Mouse (Mus musculus): ENCODE data around the gene Galnt18. TPM values are rescaled to one million over a fixed set of nuclear protein-coding genes. Genes with fewer than 3 reads are reported as not detected.

The Galnt18 gene
- polyA plus RNA-seq, 1 experiment from 2014 or later, result 18.2 TPM

DNA sequence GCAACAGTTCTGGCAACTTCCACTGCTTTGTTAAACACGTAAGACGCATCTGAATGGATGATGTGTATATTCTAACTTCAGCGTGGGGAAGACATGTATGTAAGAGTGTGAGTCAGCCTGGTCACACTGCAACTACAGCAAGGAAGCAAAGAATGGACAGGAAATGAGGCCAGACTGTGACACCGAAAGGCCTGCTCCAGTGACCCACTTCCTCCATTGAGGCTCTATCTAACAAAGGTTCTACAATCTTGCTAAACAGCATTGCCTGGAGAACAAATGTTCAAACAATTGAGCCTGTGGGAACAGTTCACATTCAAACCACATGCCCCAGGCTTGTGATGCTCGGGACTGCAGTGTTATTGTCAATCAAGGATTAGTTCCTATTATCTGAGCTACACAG, 21.0 kb upstream of the Galnt18 start:
- Histone ChIP-seq H3K4me1 (ENCODE audit: insufficient read depth) (no peaks in the 10 kb centered on the region), H3K4me3 (ENCODE audit: low read depth, low read length) (no peak overlapping the region), H3K9ac (no peak overlapping the region), H3K4me2 (no peak overlapping the region), H3K27me3 (ENCODE audit: insufficient read depth, low read length) (no peaks in the 10 kb centered on the region), H3K27ac (ENCODE audit: low read depth) (no peak overlapping the region), H3K9me3 (ENCODE audit: low read depth, low read length) (no peaks in the 10 kb centered on the region), H3K36me3 (ENCODE audit: insufficient read depth) (no peaks in the 10 kb centered on the region)
- no peak for TF ChIP-seq CTCF (IDR thresholded peaks at IDR 0.05; ENCODE audit: low read depth)
- DNase-seq (no peak), ATAC-seq (ENCODE audit: insufficient read depth) (no peak)
- WGBS, result 73% methylated on average over 5 of the region's 5 CpGs

DNA sequence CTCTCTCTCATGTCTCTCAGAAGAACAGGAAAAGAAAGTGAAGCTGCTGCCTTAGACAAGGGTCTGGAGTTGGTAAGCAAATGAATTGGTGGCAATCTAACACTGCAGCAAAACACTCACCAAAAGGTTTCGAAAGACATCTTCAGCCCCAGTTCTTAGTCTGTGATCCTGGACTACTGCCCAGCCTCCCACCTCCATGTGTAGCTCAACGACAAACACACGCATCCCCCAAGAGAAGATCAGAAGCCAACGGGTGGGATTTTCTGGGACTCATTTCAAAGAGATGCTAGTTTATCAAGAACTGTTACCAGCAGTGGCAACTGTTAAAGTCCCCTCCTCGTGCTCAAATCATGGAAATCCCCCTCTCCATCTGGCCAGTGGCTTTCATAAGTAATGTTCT, 20.3 kb upstream of the Galnt18 start:
- ATAC-seq (ENCODE audit: insufficient read depth) (0 out of 2 replicates have a peak, but pooled peaks have one; percentile 14), DNase-seq (peak; percentile 69)
- Histone ChIP-seq H3K9ac (no peak overlapping the region), H3K36me3 (ENCODE audit: insufficient read depth) (no peaks in the 10 kb centered on the region), H3K4me1 (ENCODE audit: insufficient read depth) (no peaks in the 10 kb centered on the region), H3K27ac (ENCODE audit: low read depth) (no peak overlapping the region), H3K4me2 (no peak overlapping the region), H3K9me3 (ENCODE audit: low read depth, low read length) (no peaks in the 10 kb centered on the region), H3K4me3 (ENCODE audit: low read depth, low read length) (no peak overlapping the region), H3K27me3 (ENCODE audit: insufficient read depth, low read length) (no peaks in the 10 kb centered on the region)
- WGBS, result 53% methylated on average over 5 of the region's 5 CpGs
- TF ChIP-seq CTCF (IDR thresholded peaks at IDR 0.05; ENCODE audit: low read depth), result no peak

DNA sequence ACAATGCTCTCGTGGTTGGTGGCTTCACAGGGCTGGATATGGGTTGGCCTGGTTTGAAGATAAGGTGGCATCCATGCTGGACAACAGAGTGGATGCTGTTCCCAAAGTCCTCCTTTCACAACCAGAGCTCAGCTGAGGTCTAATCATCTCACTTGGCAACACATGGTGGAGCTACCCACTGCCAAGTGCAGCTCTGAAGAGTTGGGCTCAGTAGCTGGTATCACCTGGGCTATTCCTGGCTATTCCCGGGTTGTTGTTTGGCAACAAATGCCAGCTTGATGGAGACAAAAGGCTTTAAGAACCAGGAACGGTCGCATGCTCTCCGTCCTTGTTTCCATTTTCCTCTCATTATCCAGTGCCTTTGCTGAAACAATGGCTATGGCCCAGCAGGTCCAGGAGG, 19.2 kb upstream of the Galnt18 start:
- no peak for DNase-seq
- TF ChIP-seq CTCF (IDR thresholded peaks at IDR 0.05; ENCODE audit: low read depth), result no peak
- ATAC-seq (ENCODE audit: insufficient read depth), result no peak
- WGBS, result 81% methylated on average over 5 of the region's 5 CpGs
- no peak overlapping the region for H3K4me2 ChIP-seq
- H3K9me3 ChIP-seq (ENCODE audit: low read depth, low read length), result no peaks in the 10 kb centered on the region
- H3K36me3 ChIP-seq (ENCODE audit: insufficient read depth), result no peaks in the 10 kb centered on the region
- H3K27me3 ChIP-seq (ENCODE audit: insufficient read depth, low read length), result no peaks in the 10 kb centered on the region
- no peak overlapping the region for H3K27ac ChIP-seq (ENCODE audit: low read depth)
- H3K4me1 ChIP-seq (ENCODE audit: insufficient read depth), result no peaks in the 10 kb centered on the region
- no peak overlapping the region for H3K9ac ChIP-seq
- H3K4me3 ChIP-seq (ENCODE audit: low read depth, low read length), result no peak overlapping the region

DNA sequence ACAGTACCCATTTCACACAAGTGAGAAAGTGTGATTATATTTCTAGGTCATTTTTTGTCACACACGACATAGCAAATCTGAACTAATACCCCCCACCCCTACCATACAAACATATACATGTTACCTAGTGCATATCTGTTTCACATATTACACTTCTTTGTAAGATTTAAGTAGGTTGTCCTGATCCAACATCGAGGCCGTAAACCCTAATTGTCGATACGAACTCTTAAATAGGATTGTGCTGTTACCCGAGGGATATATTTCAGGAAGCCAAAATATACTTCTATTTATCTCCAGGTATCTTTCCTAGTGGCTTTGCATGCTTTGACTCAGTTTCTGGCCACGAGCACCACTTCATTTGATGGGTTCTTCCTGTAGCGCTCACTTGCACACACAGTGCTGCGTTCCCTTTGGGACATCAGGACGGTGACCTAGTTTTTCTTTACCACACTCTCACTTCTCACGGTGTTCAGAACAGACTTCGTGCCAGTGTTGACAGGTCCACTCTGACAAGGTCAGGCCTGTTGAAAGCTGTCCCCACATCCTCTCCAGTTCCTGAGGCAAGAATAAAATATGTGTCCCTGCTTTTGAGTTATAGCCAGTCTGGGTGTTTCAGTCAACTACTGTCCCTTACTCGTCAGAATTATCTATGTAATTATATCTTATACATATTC, 17.7 kb upstream of the Galnt18 start:
- H3K4me3 ChIP-seq (ENCODE audit: low read depth, low read length), result no peak overlapping the region
- no peak for TF ChIP-seq CTCF (IDR thresholded peaks at IDR 0.05; ENCODE audit: low read depth)
- no peaks in the 10 kb centered on the region for H3K36me3 ChIP-seq (ENCODE audit: insufficient read depth)
- no peaks in the 10 kb centered on the region for H3K9me3 ChIP-seq (ENCODE audit: low read depth, low read length)
- H3K4me2 ChIP-seq, result no peak overlapping the region
- no peak overlapping the region for H3K27ac ChIP-seq (ENCODE audit: low read depth)
- H3K4me1 ChIP-seq (ENCODE audit: insufficient read depth), result no peaks in the 10 kb centered on the region
- H3K9ac ChIP-seq, result no peak overlapping the region
- no peak for ATAC-seq (ENCODE audit: insufficient read depth)
- no peaks in the 10 kb centered on the region for H3K27me3 ChIP-seq (ENCODE audit: insufficient read depth, low read length)
- DNase-seq, result no peak
- 77% methylated on average over 13 of the region's 13 CpGs for WGBS

DNA sequence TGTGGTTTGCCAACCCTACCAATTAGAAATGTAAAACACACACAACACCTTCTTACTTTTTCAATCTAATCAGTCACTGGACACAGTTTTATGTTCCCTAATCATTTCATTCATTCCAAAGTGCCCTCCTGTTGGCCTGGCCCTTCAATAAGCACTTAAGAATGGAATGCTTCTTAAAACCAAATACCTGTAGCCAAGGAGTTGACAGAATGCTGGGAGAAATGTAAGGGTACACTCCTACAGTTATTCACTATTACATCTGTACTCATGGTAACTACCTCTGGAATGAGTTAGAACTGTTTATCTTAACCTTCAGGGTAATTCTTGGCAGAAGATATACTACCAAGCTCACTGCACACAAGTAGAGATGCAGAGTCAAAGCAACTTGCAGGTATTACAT, 15.3 kb upstream of the Galnt18 start:
- H3K27ac ChIP-seq (ENCODE audit: low read depth), result no peak overlapping the region
- no peak overlapping the region for H3K4me2 ChIP-seq
- DNase-seq (no peak), ATAC-seq (ENCODE audit: insufficient read depth) (peak; percentile 45; the same call in 1 of the 2 replicates)
- no peak for TF ChIP-seq CTCF (IDR thresholded peaks at IDR 0.05; ENCODE audit: low read depth)
- H3K4me3 ChIP-seq (ENCODE audit: low read depth, low read length), result no peak overlapping the region
- H3K4me1 ChIP-seq (ENCODE audit: insufficient read depth), result 0 out of 2 replicates have a peak, but pooled peaks cover 2% of the 10 kb centered on the region
- no peaks in the 10 kb centered on the region for H3K9me3 ChIP-seq (ENCODE audit: low read depth, low read length)
- H3K9ac ChIP-seq, result no peak overlapping the region
- no peaks in the 10 kb centered on the region for H3K36me3 ChIP-seq (ENCODE audit: insufficient read depth)
- H3K27me3 ChIP-seq (ENCODE audit: insufficient read depth, low read length), result no peaks in the 10 kb centered on the region

DNA sequence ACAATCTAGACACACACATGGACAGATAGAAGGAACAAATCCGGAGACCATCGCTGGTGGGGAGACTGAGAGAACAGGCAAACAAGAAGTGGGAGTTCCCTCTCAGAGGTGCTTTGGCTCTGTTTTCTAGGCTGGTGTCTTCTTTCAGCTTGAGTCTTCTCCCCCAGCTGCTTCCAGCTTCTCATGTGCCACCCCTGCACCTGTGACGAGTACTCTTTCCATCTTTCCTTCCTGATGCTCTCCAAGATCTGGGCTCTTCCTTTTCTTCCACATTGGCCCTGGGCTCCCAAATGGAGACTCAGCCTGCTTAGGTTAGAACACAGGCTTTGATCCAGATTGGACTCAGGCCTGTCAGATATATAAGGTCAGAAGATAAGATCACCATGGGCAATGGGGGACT, 12.4 kb upstream of the Galnt18 start:
- 75% methylated on average over 3 of the region's 3 CpGs for WGBS
- no peak for TF ChIP-seq CTCF (IDR thresholded peaks at IDR 0.05; ENCODE audit: low read depth)
- Histone ChIP-seq H3K4me2 (no peak overlapping the region), H3K9ac (no peak overlapping the region), H3K27ac (ENCODE audit: low read depth) (peak overlapping the region; percentile 77; the same call in 1 of the 2 replicates), H3K27me3 (ENCODE audit: insufficient read depth, low read length) (no peaks in the 10 kb centered on the region), H3K9me3 (ENCODE audit: low read depth, low read length) (no peaks in the 10 kb centered on the region), H3K4me3 (ENCODE audit: low read depth, low read length) (no peak overlapping the region), H3K36me3 (ENCODE audit: insufficient read depth) (no peaks in the 10 kb centered on the region), H3K4me1 (ENCODE audit: insufficient read depth) (peaks cover 9% of the 10 kb centered on the region; the same call in 1 of the 2 replicates)
- DNase-seq, result no peak
- no peak for ATAC-seq (ENCODE audit: insufficient read depth)

DNA sequence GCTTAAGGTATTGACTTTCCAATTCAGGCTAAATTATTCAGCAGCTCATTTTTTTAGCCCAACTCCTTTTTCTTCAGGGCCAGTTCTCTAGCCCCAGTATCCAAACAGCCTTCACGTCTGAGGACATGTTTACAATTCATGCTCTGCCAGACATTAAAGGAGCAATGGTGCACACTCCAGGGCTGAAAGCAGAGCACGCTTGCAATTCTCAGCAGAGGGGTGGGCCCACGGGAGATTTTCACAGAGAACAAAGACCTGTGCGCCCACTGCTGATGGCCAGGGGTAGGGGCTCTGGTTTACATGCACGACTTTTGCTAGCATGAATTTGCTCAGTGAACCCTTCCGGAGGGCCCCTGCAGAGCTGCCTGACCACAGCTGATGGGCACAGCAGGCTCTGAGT, 11.6 kb upstream of the Galnt18 start:
- peak overlapping the region; percentile 77 for H3K27ac ChIP-seq (ENCODE audit: low read depth)
- H3K4me3 ChIP-seq (ENCODE audit: low read depth, low read length), result no peak overlapping the region
- ATAC-seq (ENCODE audit: insufficient read depth), result peak; percentile 60; the same call in 1 of the 2 replicates
- H3K36me3 ChIP-seq (ENCODE audit: insufficient read depth), result no peaks in the 10 kb centered on the region
- H3K9ac ChIP-seq, result no peak overlapping the region
- no peaks in the 10 kb centered on the region for H3K9me3 ChIP-seq (ENCODE audit: low read depth, low read length)
- no peak overlapping the region for H3K4me2 ChIP-seq
- TF ChIP-seq CTCF (IDR thresholded peaks at IDR 0.05; ENCODE audit: low read depth), result no peak
- peak; percentile 43 for DNase-seq
- H3K27me3 ChIP-seq (ENCODE audit: insufficient read depth, low read length), result no peaks in the 10 kb centered on the region
- peaks cover 9% of the 10 kb centered on the region; the same call in 1 of the 2 replicates for H3K4me1 ChIP-seq (ENCODE audit: insufficient read depth)
- 33% methylated on average over 6 of the region's 6 CpGs for WGBS

Data from lung, embryonic 14.5 days (tissue).